Mouse (Mus musculus): ENCODE results near the gene Eng. TPM values are rescaled to one million over a fixed set of nuclear protein-coding genes. Genes with fewer than 3 reads are reported as not detected.

Gene Eng
- total and polyA plus RNA-seq, 3 experiments: 0.08 to 0.47 (median 0.13) TPM

GRCm38 (mm10) chr2:32639632-32640031, 6.8 kb upstream of the Eng start:
- in situ Hi-C loops (cut with MboI; ENCODE audit: low pct_ligation_motif_present, low pct_unique_long_range_greater_than_20kb, low sequenced_read_pairs): no loop called here

DNA sequence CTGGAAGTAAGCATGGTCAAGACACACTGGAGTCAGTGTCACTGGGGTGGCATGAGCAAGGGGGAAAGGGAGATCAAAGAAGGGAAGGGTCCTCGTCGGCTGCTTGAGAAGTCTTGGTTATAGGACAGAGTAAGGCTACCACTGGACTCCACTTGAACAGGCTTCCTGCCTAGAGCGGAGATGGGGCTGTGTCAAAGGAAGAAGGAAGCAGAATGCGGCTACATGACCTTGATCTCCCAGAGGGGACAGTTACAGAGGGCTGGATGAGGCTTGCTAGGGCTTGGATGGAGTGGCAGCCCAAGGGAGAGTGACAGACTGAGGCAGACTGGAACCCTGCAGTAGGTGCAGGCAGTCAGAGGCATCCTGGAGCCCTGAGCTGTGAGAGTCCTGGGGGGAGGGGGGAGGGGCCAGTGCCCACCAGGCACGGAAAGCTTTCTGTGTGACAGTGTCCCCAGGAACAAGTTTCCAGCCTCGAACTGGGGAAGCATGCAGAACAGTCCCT, 5.8 kb upstream of the Eng start:
- Histone ChIP-seq H3K4me2 (ENCODE audit: insufficient read depth, low read depth, poor library complexity, severe bottlenecking) (no peak overlapping the region), H3K4me1 (ENCODE audit: control insufficient read depth in 1 of 2, insufficient read depth in 2 of 2) (peaks cover 9 to 20% of the 10 kb centered on the region in 2 experiments), H3K27me3 (replicated peaks) (no peaks in the 10 kb centered on the region), H3K79me2 (replicated peaks; ENCODE audit: control insufficient read depth, extremely low read depth, insufficient read depth, poor library complexity, severe bottlenecking) (no peaks in the 10 kb centered on the region), H3K9ac (ENCODE audit: insufficient read depth, low read depth) (no peak overlapping the region), H3K9me3 (replicated peaks; ENCODE audit: low read length) (no peaks in the 10 kb centered on the region), H3K36me3 (replicated peaks in 1 of 2; ENCODE audit: control insufficient read depth in 1 of 2, insufficient read depth in 1 of 2, low read length in 1 of 2) (no peaks in the 10 kb centered on the region), H3K4me3 (replicated peaks in 1 of 3; ENCODE audit: low read depth in 2 of 3, low read length in 2 of 3, poor library complexity in 1 of 3) (no peak overlapping the region), H3K27ac (ENCODE audit: insufficient read depth, low read depth) (no peak overlapping the region)
- dilution Hi-C loops (cut with MboI; ENCODE audit: extremely low pct_ligation_motif_present, extremely low pct_unique_long_range_greater_than_20kb, low sequenced_read_pairs) (no loop called here), in situ Hi-C loops (cut with MboI; ENCODE audit: low pct_ligation_motif_present, low pct_unique_long_range_greater_than_20kb, low sequenced_read_pairs) (no loop called here)
- no peak for TF ChIP-seq KAT2A (IDR thresholded peaks at IDR 0.05; ENCODE audit: insufficient replicate concordance, low read length)
- no peak for TF ChIP-seq ELF1 (IDR thresholded peaks at IDR 0.05; ENCODE audit: low read depth, low read length)
- no peak for TF ChIP-seq MYC (IDR thresholded peaks at IDR 0.05; ENCODE audit: low read depth, low read length)
- no peak for TF ChIP-seq NRF1 (IDR thresholded peaks at IDR 0.05; ENCODE audit: low read depth, low read length)
- no peak for TF ChIP-seq GABPA (IDR thresholded peaks at IDR 0.05; ENCODE audit: insufficient replicate concordance, low read depth, low read length)
- TF ChIP-seq MXI1 (IDR thresholded peaks at IDR 0.05; ENCODE audit: low read depth, low read length): no peak
- TF ChIP-seq MAFK (IDR thresholded peaks at IDR 0.05; ENCODE audit: insufficient replicate concordance, low read length): no peak
- no peak for TF ChIP-seq SIN3A (IDR thresholded peaks at IDR 0.05; ENCODE audit: low read length)
- no peak for TF ChIP-seq CHD1 (IDR thresholded peaks at IDR 0.05; ENCODE audit: low read depth, low read length)
- TF ChIP-seq E2F4 (IDR thresholded peaks at IDR 0.05; ENCODE audit: insufficient replicate concordance, low read depth, low read length): no peak
- no peak for TF ChIP-seq IRF4 (IDR thresholded peaks at IDR 0.05; ENCODE audit: low read depth, low read length)
- no peak for TF ChIP-seq ZKSCAN1 (IDR thresholded peaks at IDR 0.05; ENCODE audit: borderline replicate concordance, low read depth, low read length)
- no peak for DNase-seq (ENCODE audit: extremely low read depth)

More at GRCm38 (mm10) chr2:32639632-32640031, 6.8 kb upstream of the Eng start:
- H3K79me2 ChIP-seq (replicated peaks; ENCODE audit: control insufficient read depth, extremely low read depth, insufficient read depth, poor library complexity, severe bottlenecking): no peaks in the 10 kb centered on the region
- dilution Hi-C loops (cut with MboI; ENCODE audit: extremely low pct_ligation_motif_present, extremely low pct_unique_long_range_greater_than_20kb, low sequenced_read_pairs): no loop called here
- H3K4me2 ChIP-seq (ENCODE audit: insufficient read depth, low read depth, poor library complexity, severe bottlenecking): no peak overlapping the region
- H3K27ac ChIP-seq (ENCODE audit: insufficient read depth, low read depth): no peak overlapping the region
- no peaks in the 10 kb centered on the region for H3K27me3 ChIP-seq (replicated peaks)
- H3K4me3 ChIP-seq (replicated peaks in 1 of 3; ENCODE audit: low read depth in 2 of 3, low read length in 2 of 3, poor library complexity in 1 of 3): no peak overlapping the region
- no peaks in the 10 kb centered on the region for H3K36me3 ChIP-seq (replicated peaks in 1 of 2; ENCODE audit: control insufficient read depth in 1 of 2, insufficient read depth in 1 of 2, low read length in 1 of 2)
- H3K9me3 ChIP-seq (replicated peaks; ENCODE audit: low read length): no peaks in the 10 kb centered on the region
- no peak for DNase-seq (ENCODE audit: extremely low read depth)
- H3K9ac ChIP-seq (ENCODE audit: insufficient read depth, low read depth): no peak overlapping the region
- peaks cover 9 to 26% of the 10 kb centered on the region in 2 experiments for H3K4me1 ChIP-seq (ENCODE audit: control insufficient read depth in 1 of 2, insufficient read depth in 2 of 2)
- TF ChIP-seq SMC3 (IDR thresholded peaks at IDR 0.05; ENCODE audit: low read depth, low read length): no peak
- peak in 1 of 2 experiments; percentile 21; a peak in 2 of 4 replicates for TF ChIP-seq CTCF (conservative IDR thresholded peaks at IDR 0.05 in 1 of 2, IDR thresholded peaks at IDR 0.05 in 1 of 2; ENCODE audit: low read depth in 2 of 2, low read length in 2 of 2)

DNA sequence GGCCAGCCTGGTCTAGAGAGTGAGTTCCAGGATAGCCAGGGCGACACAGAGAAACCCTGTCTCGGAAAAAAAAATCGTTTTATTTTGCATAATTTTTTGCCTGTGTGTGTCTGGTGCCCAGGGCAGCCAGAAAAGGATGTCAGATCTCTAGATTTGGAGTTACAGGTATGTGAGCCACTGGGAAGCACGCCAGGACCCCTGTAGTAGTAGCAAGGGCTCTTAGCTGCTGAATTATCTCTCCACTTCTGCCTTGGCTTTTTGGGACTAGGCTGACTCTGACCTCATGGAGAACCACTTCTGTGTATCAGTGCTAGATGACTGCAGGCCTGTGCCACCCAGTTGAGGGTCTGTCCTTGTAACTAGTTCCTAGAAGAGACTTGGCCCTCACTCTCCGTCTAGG, 4.6 kb upstream of the Eng start:
- in situ Hi-C loops (cut with MboI; ENCODE audit: low pct_ligation_motif_present, low pct_unique_long_range_greater_than_20kb, low sequenced_read_pairs): no loop called here
- TF ChIP-seq TBP (conservative IDR thresholded peaks at IDR 0.05; ENCODE audit: low read depth, low read length) (no peak), POLR2AphosphoS2 (IDR thresholded peaks at IDR 0.05; ENCODE audit: low read depth, low read length) (no peak), SMC3 (IDR thresholded peaks at IDR 0.05; ENCODE audit: low read depth, low read length) (no peak), MAX (IDR thresholded peaks at IDR 0.05; ENCODE audit: low read length) (no peak), ETS1 (conservative IDR thresholded peaks at IDR 0.05; ENCODE audit: low read depth, low read length) (no peak), HCFC1 (IDR thresholded peaks at IDR 0.05; ENCODE audit: low read depth, low read length) (no peak), RCOR1 (conservative IDR thresholded peaks at IDR 0.05; ENCODE audit: low read depth, low read length) (no peak), CTCF (conservative IDR thresholded peaks at IDR 0.05 in 1 of 2, IDR thresholded peaks at IDR 0.05 in 1 of 2; ENCODE audit: low read depth in 2 of 2, low read length in 2 of 2) (no peak), GABPA (IDR thresholded peaks at IDR 0.05; ENCODE audit: insufficient replicate concordance, low read depth, low read length) (no peak), CHD2 (IDR thresholded peaks at IDR 0.05; ENCODE audit: low read length) (no peak), UBTF (IDR thresholded peaks at IDR 0.05; ENCODE audit: low read depth, low read length) (no peak), KAT2A (IDR thresholded peaks at IDR 0.05; ENCODE audit: insufficient replicate concordance, low read length) (no peak), USF2 (conservative IDR thresholded peaks at IDR 0.05; ENCODE audit: low read depth, low read length) (no peak), ZC3H11A (IDR thresholded peaks at IDR 0.05; ENCODE audit: low read depth, low read length) (no peak), JUN (IDR thresholded peaks at IDR 0.05; ENCODE audit: insufficient read depth, low read depth, low read length) (no peak), ELF1 (IDR thresholded peaks at IDR 0.05; ENCODE audit: low read depth, low read length) (no peak), MXI1 (IDR thresholded peaks at IDR 0.05; ENCODE audit: low read depth, low read length) (no peak)

More for the DNA sequence above, 4.6 kb upstream of the Eng start:
- H3K79me2 ChIP-seq (replicated peaks; ENCODE audit: control insufficient read depth, extremely low read depth, insufficient read depth, poor library complexity, severe bottlenecking): no peaks in the 10 kb centered on the region
- no peaks in the 10 kb centered on the region for H3K36me3 ChIP-seq (replicated peaks in 1 of 2; ENCODE audit: control insufficient read depth in 1 of 2, insufficient read depth in 1 of 2, low read length in 1 of 2)
- dilution Hi-C loops (cut with MboI; ENCODE audit: extremely low pct_ligation_motif_present, extremely low pct_unique_long_range_greater_than_20kb, low sequenced_read_pairs): no loop called here
- no peak overlapping the region for H3K27ac ChIP-seq (ENCODE audit: insufficient read depth, low read depth)
- H3K4me2 ChIP-seq (ENCODE audit: insufficient read depth, low read depth, poor library complexity, severe bottlenecking): no peak overlapping the region
- peaks cover 9 to 20% of the 10 kb centered on the region in 2 experiments for H3K4me1 ChIP-seq (ENCODE audit: control insufficient read depth in 1 of 2, insufficient read depth in 2 of 2)
- H3K9me3 ChIP-seq (replicated peaks; ENCODE audit: low read length): no peaks in the 10 kb centered on the region
- no peaks in the 10 kb centered on the region for H3K27me3 ChIP-seq (replicated peaks)
- DNase-seq (ENCODE audit: extremely low read depth): no peak
- no peak overlapping the region for H3K9ac ChIP-seq (ENCODE audit: insufficient read depth, low read depth)
- H3K4me3 ChIP-seq (replicated peaks in 1 of 3; ENCODE audit: low read depth in 2 of 3, low read length in 2 of 3, poor library complexity in 1 of 3): no peak overlapping the region
